Mouse (Mus musculus) erythroblast, embryonic 14.5 days (primary cell): ENCODE data around the gene Arhgap17.

Experiments
- GATA1 ChIP-seq: IDR thresholded peaks from 2 replicates; pipeline ENCODE4 v1.6.1; 2012; ENCODE audit warnings: low read length, inconsistent platforms, mixed read lengths
- TAL1 ChIP-seq: IDR thresholded peaks from 3 replicates; pipeline ENCODE4 v1.6.1; 2012; ENCODE audit warnings: low read length, inconsistent platforms, mixed read lengths

DNA sequence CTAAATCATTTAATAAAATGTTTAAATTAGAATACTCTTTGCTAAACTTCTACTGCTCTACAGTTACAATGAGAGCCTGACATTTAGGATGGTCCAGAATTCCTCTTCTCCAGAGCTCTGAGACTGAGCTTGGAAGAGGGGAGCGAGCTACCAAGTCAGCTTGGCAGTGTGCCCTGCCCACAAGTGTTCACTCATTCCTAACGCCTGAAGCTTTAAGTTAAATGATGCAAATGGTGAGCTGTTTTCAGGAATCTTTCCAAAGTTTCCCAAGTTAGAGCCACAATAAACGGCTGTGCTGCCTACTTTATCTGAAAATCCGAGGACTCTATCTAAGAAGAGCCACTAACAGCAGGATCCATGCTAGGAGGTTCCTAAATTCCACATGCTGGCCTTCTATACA is 85.9 kb downstream of the Arhgap17 start:
- no peak for TF ChIP-seq GATA1
- no peak for TF ChIP-seq TAL1
